Mouse (Mus musculus) cerebellum, adult 11 months (tissue): ENCODE results near the gene Lin7b.
A peak's percentile ranks its signal among the peaks of the same experiment; 100 is the strongest.
"Not testable (repeated sequence)": the region's sequence is repeated elsewhere in the genome, so short reads cannot be mapped to it uniquely, and the experiment has no call there.

Source experiments
- DNase-seq: peaks from one replicate; pipeline ENCODE4 v3.0.0; 2022

The Lin7b gene

GRCm38 (mm10) chr7:45370475-45371311 is at the start of gene Lin7b:
Lin7b (minus strand) TSS chr7:45370583.
- peak; percentile 89 for DNase-seq

- DNase-seq: no peak
These were observed 47.6 kb upstream of the Lin7b start for GRCm38 (mm10) chr7:45417962-45418492.

- DNase-seq: no peak
These were observed 45.3 kb upstream of the Lin7b start for GRCm38 (mm10) chr7:45415636-45416035.

GRCm38 (mm10) chr7:45414740-45415224 is 44.4 kb upstream of the Lin7b start:
- no peak for DNase-seq

GRCm38 (mm10) chr7:45413864-45414739 is 43.7 kb upstream of the Lin7b start:
- no peak for DNase-seq

GRCm38 (mm10) chr7:45413113-45413863 is 42.9 kb upstream of the Lin7b start, which contains the start of gene Ntf5:
Ntf5 (plus strand) TSS chr7:45413695.
- no peak for DNase-seq

GRCm38 (mm10) chr7:45412421-45412820 is 42.0 kb upstream of the Lin7b start:
- no peak for DNase-seq

GRCm38 (mm10) chr7:45409497-45410163 is 39.2 kb upstream of the Lin7b start:
- no peak for DNase-seq

- DNase-seq: no peak
These were observed 38.6 kb upstream of the Lin7b start for GRCm38 (mm10) chr7:45408949-45409348.

GRCm38 (mm10) chr7:45408351-45408750 is 38.0 kb upstream of the Lin7b start:
- DNase-seq: no peak

GRCm38 (mm10) chr7:45407836-45408235 is 37.5 kb upstream of the Lin7b start:
- no peak for DNase-seq

- no peak for DNase-seq
These were observed 36.1 kb upstream of the Lin7b start for GRCm38 (mm10) chr7:45406157-45407156.

- peak; percentile 58 for DNase-seq
These were observed 35.0 kb upstream of the Lin7b start, which contains the start of gene Kcna7 for GRCm38 (mm10) chr7:45405091-45406075. Kcna7 (plus strand) TSS chr7:45405653.

- DNase-seq: peak; percentile 34
These were observed 33.3 kb upstream of the Lin7b start for GRCm38 (mm10) chr7:45403532-45404261.

- DNase-seq: no peak
These were observed 31.2 kb upstream of the Lin7b start for GRCm38 (mm10) chr7:45401521-45402085.

- no peak for DNase-seq
These were observed 26.4 kb upstream of the Lin7b start for GRCm38 (mm10) chr7:45396787-45397186.

- not testable (repeated sequence) for DNase-seq
These were observed 26.0 kb upstream of the Lin7b start for GRCm38 (mm10) chr7:45396337-45396775.
